Mouse (Mus musculus): ENCODE data around the gene Adgrg6.
A peak's percentile ranks its signal among the peaks of the same experiment; 100 is the strongest.

Gene Adgrg6

GRCm38 (mm10) chr10:14544941-14545717 lies at the start of gene Adgrg6:
Gene Adgrg6 (minus strand): TSS chr10:14545659.
- DNase-seq (ENCODE audit: low read depth, low spot score) = peak; percentile 73

GRCm38 (mm10) chr10:14592215-14592614 lies 46.8 kb upstream of the Adgrg6 start:
- no peak for DNase-seq (ENCODE audit: low read depth, low spot score)

GRCm38 (mm10) chr10:14590816-14591215 lies 45.4 kb upstream of the Adgrg6 start:
- DNase-seq (ENCODE audit: low read depth, low spot score) = no peak

GRCm38 (mm10) chr10:14589667-14590066 lies 44.2 kb upstream of the Adgrg6 start:
- no peak for DNase-seq (ENCODE audit: low read depth, low spot score)

- peak; percentile 85 for DNase-seq (ENCODE audit: low read depth, low spot score)
These were observed 38.0 kb upstream of the Adgrg6 start for GRCm38 (mm10) chr10:14583496-14583895.

- DNase-seq (ENCODE audit: low read depth, low spot score) = no peak
These were observed 28.8 kb upstream of the Adgrg6 start for GRCm38 (mm10) chr10:14574255-14574654.

- DNase-seq (ENCODE audit: low read depth, low spot score) = no peak
These were observed 25.7 kb upstream of the Adgrg6 start for GRCm38 (mm10) chr10:14571143-14571542.

- peak; percentile 69 for DNase-seq (ENCODE audit: low read depth, low spot score)
These were observed 25.2 kb upstream of the Adgrg6 start for GRCm38 (mm10) chr10:14570616-14571015.

GRCm38 (mm10) chr10:14546111-14546551 lies 672 bp upstream of the Adgrg6 start:
- peak; percentile 69 for DNase-seq (ENCODE audit: low read depth, low spot score)

GRCm38 (mm10) chr10:14544608-14544940 lies 885 bp downstream of the Adgrg6 start:
- DNase-seq (ENCODE audit: low read depth, low spot score) = no peak

- no peak for DNase-seq (ENCODE audit: low read depth, low spot score)
These were observed 1.9 kb downstream of the Adgrg6 start for GRCm38 (mm10) chr10:14543511-14544067.

- DNase-seq (ENCODE audit: low read depth, low spot score) = no peak
These were observed 8.4 kb downstream of the Adgrg6 start for GRCm38 (mm10) chr10:14537102-14537501.

GRCm38 (mm10) chr10:14531090-14531489 lies 14.4 kb downstream of the Adgrg6 start:
- no peak for DNase-seq (ENCODE audit: low read depth, low spot score)

GRCm38 (mm10) chr10:14530670-14531069 lies 14.8 kb downstream of the Adgrg6 start:
- no peak for DNase-seq (ENCODE audit: low read depth, low spot score)

- DNase-seq (ENCODE audit: low read depth, low spot score) = no peak
These were observed 17.7 kb downstream of the Adgrg6 start for GRCm38 (mm10) chr10:14527765-14528164.

- DNase-seq (ENCODE audit: low read depth, low spot score) = no peak
These were observed 22.7 kb downstream of the Adgrg6 start for GRCm38 (mm10) chr10:14522729-14523128.

GRCm38 (mm10) chr10:14520912-14521675 lies 24.4 kb downstream of the Adgrg6 start:
- DNase-seq (ENCODE audit: low read depth, low spot score) = no peak

- no peak for DNase-seq (ENCODE audit: low read depth, low spot score)
These were observed 27.6 kb downstream of the Adgrg6 start for GRCm38 (mm10) chr10:14517909-14518308.

- no peak for DNase-seq (ENCODE audit: low read depth, low spot score)
These were observed 33.4 kb downstream of the Adgrg6 start for GRCm38 (mm10) chr10:14511904-14512663.

- no peak for DNase-seq (ENCODE audit: low read depth, low spot score)
These were observed 34.3 kb downstream of the Adgrg6 start for GRCm38 (mm10) chr10:14511157-14511556.

- no peak for DNase-seq (ENCODE audit: low read depth, low spot score)
These were observed 49.8 kb downstream of the Adgrg6 start for GRCm38 (mm10) chr10:14495658-14496057.

- no peak for DNase-seq (ENCODE audit: low read depth, low spot score)
These were observed 50.3 kb downstream of the Adgrg6 start for GRCm38 (mm10) chr10:14495204-14495603.

Measured in ZHBTc4 (cell line).